Mouse (Mus musculus) lung, embryonic 15.5 days (tissue): ENCODE results near the gene Ccdc181. TPM values are rescaled to one million over a fixed set of nuclear protein-coding genes. Genes with fewer than 3 reads are reported as not detected.
"Not testable (repeated sequence)": the region's sequence is repeated elsewhere in the genome, so short reads cannot be mapped to it uniquely, and the experiment has no call there.

Experiments used
- ATAC-seq: fragments of 200-750 bp; cut with Nextera tagmentation; 2 replicates; pipeline ENCODE4 v1.8.0; 2017; ENCODE audit warnings: moderate number of reproducible peaks, borderline replicate concordance; ENCODE audit not compliant: low FRiP score, low TSS enrichment; ENCODE audit errors: extremely low read depth
- H3K27ac ChIP-seq: fragments of 300-500 bp; sonication (generic); 2 replicates; pipeline ENCODE4 v1.5.1; 2015; ENCODE audit warnings: moderate library complexity, mild to moderate bottlenecking, inconsistent platforms
- H3K27me3 ChIP-seq: fragments of 300-500 bp; sonication (generic); 2 replicates; pipeline ENCODE4 v1.6.1; 2015; ENCODE audit warnings: inconsistent platforms
- H3K36me3 ChIP-seq: fragments of 300-500 bp; sonication (generic); 2 replicates; pipeline ENCODE4 v1.6.1; 2015; ENCODE audit warnings: inconsistent platforms
- H3K4me1 ChIP-seq: fragments of 300-500 bp; sonication (generic); 2 replicates; pipeline ENCODE4 v1.6.1; 2015; ENCODE audit warnings: inconsistent platforms
- H3K4me2 ChIP-seq: fragments of 300-500 bp; sonication (generic); 2 replicates; pipeline ENCODE4 v1.6.1; 2015; ENCODE audit warnings: inconsistent platforms, mild to moderate bottlenecking, moderate library complexity
- H3K4me3 ChIP-seq: fragments of 300-500 bp; sonication (generic); 2 replicates; pipeline ENCODE4 v1.5.1; 2015; ENCODE audit warnings: mild to moderate bottlenecking, inconsistent platforms
- H3K9ac ChIP-seq: fragments of 300-500 bp; sonication (generic); 2 replicates; pipeline ENCODE4 v1.6.1; 2015; ENCODE audit warnings: inconsistent platforms
- H3K9me3 ChIP-seq: fragments of 300-500 bp; sonication (generic); 2 replicates; pipeline ENCODE4 v1.6.1; 2016; ENCODE audit warnings: inconsistent platforms
- WGBS: fragments of 180-500 bp; shearing (Covaris S2); methylation state at CpG from one replicate; pipeline ENCODE4 v1.1.7; 2015; 5-methylcytosine and 5-hydroxymethylcytosine counted together
- polyA plus RNA-seq: library from polyadenylated mRNA; unstranded; fragments of >200 nt; fragmentation: Nextera tagmentation; extraction: Ambion mirVana; gene quantifications from 2 replicates; pipeline ENCODE4 v1.2.1, GENCODE M21; 2015

The Ccdc181 gene
- polyA plus RNA-seq: 8.1 and 8.3 TPM in 2 replicates

GRCm38 (mm10) chr1:164275455-164275954 lies at the start of gene Ccdc181:
Gene Ccdc181, plus strand, starts transcription at chr1:164275585.
- WGBS: under 1% methylated on average over 31 of the region's 31 CpGs
- peaks cover 5% of the 10 kb centered on the region; the same call in 1 of the 2 replicates for H3K4me1 ChIP-seq
- no peaks in the 10 kb centered on the region for H3K9me3 ChIP-seq
- H3K4me2 ChIP-seq: peak within 1 kb of the TSS; percentile 77
- H3K27ac ChIP-seq: no peak within 1 kb of the TSS
- H3K4me3 ChIP-seq: peak within 1 kb of the TSS; percentile 51
- H3K36me3 ChIP-seq: no peaks in the 10 kb centered on the region
- H3K9ac ChIP-seq: peak within 1 kb of the TSS; percentile 40
- H3K27me3 ChIP-seq: no peaks in the 10 kb centered on the region
- peak; percentile 96 for ATAC-seq

- not testable (repeated sequence) for H3K9me3 ChIP-seq, H3K27me3 ChIP-seq, H3K36me3 ChIP-seq, H3K4me1 ChIP-seq, H3K27ac ChIP-seq, H3K9ac ChIP-seq, H3K4me2 ChIP-seq, H3K4me3 ChIP-seq, ATAC-seq
- WGBS: 76% methylated on average over 2 of the region's 4 CpGs
Measured at GRCm38 (mm10) chr1:164231937-164232570, 43.3 kb upstream of the Ccdc181 start.

GRCm38 (mm10) chr1:164233447-164233846 lies 41.9 kb upstream of the Ccdc181 start:
- Histone ChIP-seq H3K27ac (no peak overlapping the region), H3K36me3 (no peaks in the 10 kb centered on the region), H3K4me1 (no peaks in the 10 kb centered on the region), H3K4me2 (no peak overlapping the region), H3K9me3 (no peaks in the 10 kb centered on the region), H3K9ac (no peak overlapping the region), H3K27me3 (no peaks in the 10 kb centered on the region), H3K4me3 (no peak overlapping the region)
- 71% methylated on average over 1 of the region's 1 CpGs for WGBS
- ATAC-seq: no peak; the same call in 1 of the 2 replicates

- ATAC-seq: no peak
- H3K27ac ChIP-seq: no peak overlapping the region
- WGBS: 33% methylated on average over 7 of the region's 7 CpGs
- no peak overlapping the region for H3K4me2 ChIP-seq
- H3K9ac ChIP-seq: no peak overlapping the region
- H3K27me3 ChIP-seq: no peaks in the 10 kb centered on the region
- H3K4me1 ChIP-seq: no peaks in the 10 kb centered on the region
- no peak overlapping the region for H3K4me3 ChIP-seq
- H3K36me3 ChIP-seq: no peaks in the 10 kb centered on the region
- H3K9me3 ChIP-seq: no peaks in the 10 kb centered on the region
Measured at GRCm38 (mm10) chr1:164235078-164235477, 40.3 kb upstream of the Ccdc181 start.

GRCm38 (mm10) chr1:164236078-164236477 lies 39.3 kb upstream of the Ccdc181 start:
- H3K36me3 ChIP-seq: no peaks in the 10 kb centered on the region
- no peak for ATAC-seq
- H3K9me3 ChIP-seq: no peaks in the 10 kb centered on the region

GRCm38 (mm10) chr1:164241494-164241893 lies 33.9 kb upstream of the Ccdc181 start:
- Histone ChIP-seq H3K27me3 (no peaks in the 10 kb centered on the region), H3K4me3 (no peak overlapping the region), H3K36me3 (no peaks in the 10 kb centered on the region), H3K4me1 (no peaks in the 10 kb centered on the region), H3K9me3 (no peaks in the 10 kb centered on the region), H3K27ac (no peak overlapping the region), H3K9ac (no peak overlapping the region), H3K4me2 (no peak overlapping the region)
- 84% methylated on average over 2 of the region's 2 CpGs for WGBS
- ATAC-seq: no peak

More at GRCm38 (mm10) chr1:164236078-164236477, 39.3 kb upstream of the Ccdc181 start:
- H3K4me2 ChIP-seq: no peak overlapping the region
- H3K27ac ChIP-seq: no peak overlapping the region
- H3K27me3 ChIP-seq: no peaks in the 10 kb centered on the region
- no peaks in the 10 kb centered on the region for H3K4me1 ChIP-seq
- WGBS: 48% methylated on average over 7 of the region's 7 CpGs
- H3K4me3 ChIP-seq: no peak overlapping the region
- H3K9ac ChIP-seq: no peak overlapping the region

GRCm38 (mm10) chr1:164242809-164243208 lies 32.6 kb upstream of the Ccdc181 start:
- no peak overlapping the region for H3K4me2 ChIP-seq
- H3K9me3 ChIP-seq: no peaks in the 10 kb centered on the region
- no peak overlapping the region for H3K27ac ChIP-seq
- H3K4me1 ChIP-seq: peaks cover 4% of the 10 kb centered on the region
- no peak overlapping the region for H3K4me3 ChIP-seq
- H3K27me3 ChIP-seq: no peaks in the 10 kb centered on the region
- H3K36me3 ChIP-seq: no peaks in the 10 kb centered on the region
- no peak overlapping the region for H3K9ac ChIP-seq
- ATAC-seq: no peak
- 51% methylated on average over 8 of the region's 8 CpGs for WGBS

- ATAC-seq: no peak
- Histone ChIP-seq H3K27ac (peak overlapping the region; percentile 94; the same call in 1 of the 2 replicates), H3K4me1 (peaks cover 22% of the 10 kb centered on the region), H3K9me3 (no peaks in the 10 kb centered on the region), H3K4me3 (no peak overlapping the region), H3K27me3 (no peaks in the 10 kb centered on the region), H3K4me2 (peak overlapping the region; percentile 86), H3K9ac (no peak overlapping the region), H3K36me3 (no peaks in the 10 kb centered on the region)
- WGBS: 41% methylated on average over 8 of the region's 8 CpGs
Measured at GRCm38 (mm10) chr1:164247442-164247841, 27.9 kb upstream of the Ccdc181 start.

- peak overlapping the region; percentile 94 for H3K27ac ChIP-seq
Measured at GRCm38 (mm10) chr1:164247971-164248370, 27.4 kb upstream of the Ccdc181 start.

GRCm38 (mm10) chr1:164248465-164249331 lies 26.7 kb upstream of the Ccdc181 start, which contains the start of gene Slc19a2:
Gene Slc19a2, plus strand, starts transcription at chr1:164249046.
- Histone ChIP-seq H3K27ac (peak within 1 kb of the TSS; percentile 94), H3K9ac (peak within 1 kb of the TSS; percentile 60), H3K4me3 (peak within 1 kb of the TSS; percentile 71), H3K27me3 (no peaks in the 10 kb centered on the region), H3K4me1 (peaks cover 27% of the 10 kb centered on the region), H3K9me3 (no peaks in the 10 kb centered on the region), H3K36me3 (no peaks in the 10 kb centered on the region), H3K4me2 (peak within 1 kb of the TSS; percentile 86)
- peak; percentile 96 for ATAC-seq
- WGBS: 1% methylated on average over 39 of the region's 79 CpGs

More at GRCm38 (mm10) chr1:164247971-164248370, 27.4 kb upstream of the Ccdc181 start:
- Histone ChIP-seq H3K9me3 (no peaks in the 10 kb centered on the region), H3K9ac (peak overlapping the region; percentile 55; the same call in 1 of the 2 replicates), H3K4me2 (peak overlapping the region; percentile 86), H3K27me3 (no peaks in the 10 kb centered on the region), H3K4me1 (peaks cover 27% of the 10 kb centered on the region), H3K36me3 (no peaks in the 10 kb centered on the region), H3K4me3 (peak overlapping the region; percentile 71)
- WGBS: 17% methylated on average over 10 of the region's 10 CpGs
- no peak for ATAC-seq

- peak; percentile 28 for ATAC-seq
- Histone ChIP-seq H3K36me3 (no peaks in the 10 kb centered on the region), H3K9ac (peak overlapping the region; percentile 60), H3K27me3 (no peaks in the 10 kb centered on the region), H3K4me2 (peak overlapping the region; percentile 86), H3K27ac (peak overlapping the region; percentile 69), H3K4me1 (peaks cover 27% of the 10 kb centered on the region), H3K4me3 (peak overlapping the region; percentile 71), H3K9me3 (no peaks in the 10 kb centered on the region)
- WGBS: under 1% methylated on average over 33 of the region's 33 CpGs
Measured at GRCm38 (mm10) chr1:164249332-164249711, 26.1 kb upstream of the Ccdc181 start.
